Mouse (Mus musculus) cortical plate, adult 2 months (tissue): ENCODE results near the gene Thrap3. TPM values are rescaled to one million over a fixed set of nuclear protein-coding genes. Genes with fewer than 3 reads are reported as not detected.

Experiments
- H3K27ac ChIP-seq: fragments of 200-500 bp; 2 replicates; pipeline ENCODE4 v1.5.1; 2012; ENCODE audit warnings: low read length, control low read depth, inconsistent platforms; ENCODE audit not compliant: insufficient read depth
- H3K4me1 ChIP-seq: fragments of 200-500 bp; 2 replicates; pipeline ENCODE4 v1.6.1; 2011; ENCODE audit warnings: low read length; ENCODE audit not compliant: control insufficient read depth, insufficient read depth
- H3K4me3 ChIP-seq: fragments of 200-500 bp; 2 replicates; pipeline ENCODE4 v1.5.1; 2011; ENCODE audit warnings: mild to moderate bottlenecking, low read length, control low read depth; ENCODE audit not compliant: insufficient read depth
- CTCF ChIP-seq: fragments of 200-500 bp; IDR thresholded peaks from 2 replicates; pipeline ENCODE4 v1.5.1; 2011; ENCODE audit warnings: mild to moderate bottlenecking, control low read depth, low read length; ENCODE audit not compliant: insufficient read depth; ENCODE audit errors: extremely low read depth
- POLR2A ChIP-seq: fragments of 200-500 bp; IDR thresholded peaks from 2 replicates; pipeline ENCODE4 v1.6.1; 2011; ENCODE audit warnings: mild to moderate bottlenecking, low read length, control low read depth; ENCODE audit not compliant: insufficient read depth; ENCODE audit errors: extremely low read depth
- polyA plus RNA-seq: library from polyadenylated mRNA; depleted of rRNA; stranded (reverse); fragments of >200 nt; gene quantifications from 2 replicates; pipeline ENCODE4 v1.2.3, GENCODE M21; 2012

Gene Thrap3
- polyA plus RNA-seq, 1 experiment, result 86.1 TPM

DNA sequence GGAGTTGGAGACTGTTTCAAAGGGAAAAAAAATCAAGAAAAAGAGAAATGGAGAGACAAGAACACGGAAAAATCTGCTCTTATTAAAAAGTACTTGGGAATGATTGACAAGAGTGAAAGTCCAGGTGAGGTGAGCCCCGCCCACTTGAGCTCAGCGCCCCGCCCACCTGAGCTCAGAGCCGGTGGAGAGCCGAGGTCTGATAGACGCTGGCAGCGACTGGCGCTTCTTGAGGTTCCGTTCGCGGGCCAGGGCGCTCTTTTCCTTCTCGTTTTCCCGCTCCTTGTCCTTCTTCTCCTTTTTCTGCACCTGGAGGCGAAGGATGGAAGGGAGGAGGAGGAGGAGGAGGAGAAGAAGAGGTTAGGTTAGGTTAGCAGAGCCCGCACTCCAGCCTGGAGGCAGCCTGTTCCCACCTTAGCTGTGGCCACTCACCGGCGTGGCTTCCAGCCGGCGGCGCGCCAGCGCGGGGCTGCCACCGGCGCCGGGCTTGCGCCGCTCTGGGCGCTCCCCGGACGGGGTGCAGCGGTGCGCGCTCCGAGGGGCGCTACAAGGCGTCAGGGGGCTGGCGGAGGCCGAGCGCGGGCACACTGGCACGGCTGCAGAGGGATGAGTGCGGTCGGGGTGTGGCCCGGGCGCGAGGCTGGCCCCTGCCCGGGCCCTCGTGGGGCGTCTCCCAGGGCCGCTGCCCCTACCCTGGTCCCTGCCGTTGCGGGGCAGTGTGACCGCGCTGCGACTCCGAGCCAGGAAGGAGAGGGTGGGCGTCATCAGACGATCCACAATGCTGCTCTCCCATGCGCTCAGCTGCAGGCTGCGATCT lies 34.1 kb upstream of the Thrap3 start:
- TF ChIP-seq CTCF, result no peak
- Histone ChIP-seq H3K27ac (peak overlapping the region; percentile 39), H3K4me1 (peaks cover 23% of the 10 kb centered on the region), H3K4me3 (no peak overlapping the region)

DNA sequence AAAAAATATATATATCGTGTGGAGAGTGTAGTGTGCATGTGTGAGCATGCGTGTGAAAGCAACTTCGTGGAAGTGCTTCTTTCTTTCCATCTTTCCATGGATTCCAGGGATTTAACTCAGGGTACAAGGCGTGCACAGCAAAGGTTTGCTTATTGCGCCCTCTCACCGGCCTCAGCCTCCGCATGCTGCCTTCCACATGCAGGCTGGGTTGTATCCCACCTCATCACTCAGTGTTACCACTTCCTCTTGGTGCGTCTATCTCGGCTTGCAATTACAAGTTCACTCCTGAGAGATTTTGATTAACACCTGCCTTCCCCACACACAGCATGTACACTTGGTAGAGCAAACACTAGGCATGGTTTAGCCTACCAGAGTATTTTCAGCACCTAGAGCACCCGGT lies 32.6 kb upstream of the Thrap3 start:
- no peak for TF ChIP-seq POLR2A
- no peak for TF ChIP-seq CTCF
- H3K4me3 ChIP-seq, result no peak overlapping the region
- H3K4me1 ChIP-seq, result peaks cover 21% of the 10 kb centered on the region
- H3K27ac ChIP-seq, result peak overlapping the region; percentile 15; the same call in 1 of the 2 replicates

DNA sequence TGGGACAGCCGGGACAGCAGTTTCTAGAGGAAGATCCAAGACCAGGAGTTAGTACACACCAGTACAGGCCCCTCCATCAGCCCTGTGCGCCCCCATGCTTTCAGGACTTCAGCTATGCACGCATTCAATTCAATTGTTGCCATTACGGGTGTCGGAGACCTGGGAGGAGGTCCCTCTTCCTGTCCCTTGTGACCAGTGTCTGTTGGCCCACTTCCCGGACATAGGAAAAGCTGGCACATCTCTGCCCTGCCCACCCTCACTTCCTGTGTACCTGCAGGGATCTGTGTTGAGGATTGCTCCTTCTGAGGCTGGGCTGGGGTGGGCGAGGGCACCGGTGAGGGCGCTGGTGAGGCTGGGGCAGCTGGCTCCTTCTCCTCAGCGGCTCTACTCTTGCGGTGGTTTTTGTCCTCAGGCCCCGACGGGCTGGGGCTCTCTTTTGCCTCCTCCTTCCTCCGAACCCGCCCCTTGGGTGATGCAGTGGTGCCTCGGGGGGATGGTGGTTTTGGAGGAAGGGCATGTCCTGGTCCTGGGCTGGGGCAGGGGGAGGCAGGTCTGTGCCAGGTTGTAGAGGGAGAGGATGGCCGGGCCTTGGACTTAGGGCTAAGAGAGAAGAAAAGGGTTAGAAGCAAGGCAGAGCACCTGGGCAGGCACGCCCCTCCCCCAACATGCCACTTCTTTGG lies 32.1 kb upstream of the Thrap3 start:
- H3K4me1 ChIP-seq, result peaks cover 19% of the 10 kb centered on the region
- TF ChIP-seq CTCF (no peak), POLR2A (no peak)
- H3K4me3 ChIP-seq, result no peak overlapping the region
- peak overlapping the region; percentile 41; the same call in 1 of the 2 replicates for H3K27ac ChIP-seq

DNA sequence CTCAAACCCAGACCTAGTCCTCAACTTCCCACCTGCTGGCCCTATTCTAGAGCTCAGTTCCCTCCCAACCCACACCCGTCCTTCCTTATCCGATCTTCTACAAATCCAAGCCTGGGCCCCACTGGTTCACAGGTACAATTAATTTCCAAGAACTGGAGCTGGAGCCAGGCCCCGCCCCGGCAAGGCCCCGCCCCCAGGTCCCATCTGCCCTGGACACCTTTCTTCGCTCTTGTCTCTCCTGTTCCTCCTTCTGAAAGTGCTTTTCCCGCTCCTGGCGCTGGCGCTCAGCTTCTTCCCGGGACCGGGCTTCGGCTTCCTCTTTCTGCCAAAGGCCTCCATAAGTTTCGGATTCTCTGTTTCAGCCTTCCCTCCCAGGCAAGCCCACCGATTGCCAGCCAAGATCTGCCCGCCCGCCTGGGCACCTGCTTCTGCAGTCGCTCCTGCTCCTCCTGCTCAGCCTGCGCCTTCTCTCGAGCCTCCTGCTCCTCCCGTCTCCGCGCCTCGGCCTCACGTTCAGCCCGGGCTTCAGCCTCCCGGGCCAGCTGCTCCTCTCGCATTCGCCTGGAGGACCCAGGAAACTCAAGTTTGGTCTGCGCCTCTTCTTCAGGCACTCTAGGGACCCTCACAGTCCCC lies 31.2 kb upstream of the Thrap3 start:
- TF ChIP-seq CTCF, result no peak
- no peak for TF ChIP-seq POLR2A
- H3K4me3 ChIP-seq, result no peak overlapping the region
- H3K27ac ChIP-seq, result peak overlapping the region; percentile 41; the same call in 1 of the 2 replicates
- peaks cover 15% of the 10 kb centered on the region for H3K4me1 ChIP-seq

DNA sequence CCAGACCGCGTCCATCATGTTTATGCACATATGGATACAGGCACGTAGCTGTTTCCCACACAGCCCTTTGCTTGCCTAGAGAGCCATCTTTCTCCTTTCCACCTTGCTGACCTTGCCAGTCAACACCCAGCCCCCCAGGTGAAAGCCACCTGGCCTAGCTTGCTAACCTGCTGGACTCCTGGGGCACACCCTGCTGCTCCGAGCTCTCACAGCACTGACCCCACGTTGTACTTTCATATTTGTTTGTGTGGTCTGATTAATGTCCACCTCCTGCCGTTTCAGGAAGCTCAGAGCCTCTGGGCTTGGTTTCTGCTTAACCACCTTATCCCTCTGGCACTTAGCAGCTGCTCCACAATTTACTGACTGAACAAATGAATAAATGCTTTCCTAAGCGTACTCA lies 27.3 kb upstream of the Thrap3 start:
- Histone ChIP-seq H3K27ac (no peak overlapping the region), H3K4me1 (peaks cover 1% of the 10 kb centered on the region; the same call in 1 of the 2 replicates), H3K4me3 (no peak overlapping the region)
- TF ChIP-seq POLR2A, result no peak
- TF ChIP-seq CTCF, result no peak

DNA sequence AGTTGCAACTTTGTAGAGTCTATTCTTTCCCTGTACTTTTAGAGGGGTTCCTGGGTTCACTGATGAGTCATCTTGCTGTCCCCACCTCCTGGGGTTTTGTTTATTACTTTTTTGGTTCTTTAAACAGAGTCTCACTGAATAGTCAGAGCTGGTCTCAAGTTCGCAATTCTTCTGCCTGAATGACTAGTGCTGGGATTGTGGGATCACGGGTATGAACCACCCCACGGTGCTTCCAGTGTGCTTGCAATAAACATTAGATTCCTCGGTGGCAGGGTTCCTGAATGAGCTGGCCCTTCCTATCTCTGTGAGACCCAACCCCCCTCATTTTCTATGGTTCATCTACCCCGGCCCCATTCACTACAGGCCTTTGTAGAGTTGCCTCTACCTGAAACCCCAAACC lies 25.6 kb upstream of the Thrap3 start:
- no peak overlapping the region for H3K4me3 ChIP-seq
- TF ChIP-seq CTCF (no peak), POLR2A (no peak)
- no peak overlapping the region for H3K27ac ChIP-seq
- H3K4me1 ChIP-seq, result peaks cover 1% of the 10 kb centered on the region; the same call in 1 of the 2 replicates

DNA sequence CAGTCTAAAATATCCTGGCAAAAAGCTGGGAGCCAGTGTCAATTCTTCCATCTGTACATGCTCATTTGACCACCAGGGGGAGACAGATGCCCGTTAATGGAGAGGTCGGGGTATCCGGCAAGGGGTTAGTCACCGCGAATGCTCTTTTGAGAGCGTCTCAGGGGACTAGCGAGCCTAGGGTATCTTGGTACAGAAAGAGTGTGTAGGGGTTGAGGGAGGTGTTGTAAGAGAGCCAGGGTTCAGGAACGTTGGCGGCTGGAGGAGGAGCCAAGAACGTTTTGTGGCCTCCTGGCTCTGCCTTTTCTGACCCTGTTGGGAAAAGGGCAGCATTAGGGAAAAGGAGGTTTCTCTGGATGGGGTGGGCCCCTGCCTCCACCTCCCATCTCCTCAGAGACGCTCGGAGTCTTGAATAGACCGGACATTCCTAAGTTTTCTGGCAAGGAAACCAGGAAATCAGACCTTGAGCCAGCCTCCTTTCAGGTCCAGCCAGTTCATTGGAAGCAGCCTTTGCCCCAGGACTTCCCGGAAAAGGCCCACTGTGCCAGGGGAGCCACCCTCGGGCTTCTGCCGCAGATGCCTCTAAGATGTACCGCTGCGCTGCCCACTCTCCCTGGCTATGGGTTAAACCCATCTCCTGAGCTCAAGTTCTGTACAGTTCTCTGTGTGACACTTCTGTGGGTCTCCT lies 24.7 kb upstream of the Thrap3 start:
- H3K4me3 ChIP-seq, result peak overlapping the region; percentile 25
- peak; percentile 90 for TF ChIP-seq CTCF
- no peak for TF ChIP-seq POLR2A
- peak overlapping the region; percentile 62 for H3K27ac ChIP-seq
- H3K4me1 ChIP-seq, result peaks cover 1% of the 10 kb centered on the region; the same call in 1 of the 2 replicates

DNA sequence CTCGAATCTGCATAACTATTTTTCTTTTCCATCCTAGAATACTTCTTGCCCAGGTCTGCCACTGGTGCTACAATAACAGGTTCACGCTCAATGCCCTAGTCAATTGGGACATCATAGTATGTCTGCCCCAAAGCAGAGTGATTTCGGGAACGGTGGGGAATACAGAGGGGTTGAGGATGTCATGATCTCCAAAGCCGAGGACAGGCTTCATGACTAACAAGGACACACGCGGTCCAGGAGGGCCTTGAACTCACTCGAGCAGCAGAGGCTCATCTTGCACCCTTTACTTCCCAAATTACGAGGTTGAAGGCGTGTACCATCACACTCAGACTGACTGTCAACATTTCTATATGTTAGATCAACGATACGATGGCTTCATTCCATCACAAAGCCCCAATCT lies 24.1 kb upstream of the Thrap3 start:
- H3K4me3 ChIP-seq, result no peak overlapping the region; the same call in 1 of the 2 replicates
- H3K4me1 ChIP-seq, result peaks cover 1% of the 10 kb centered on the region; the same call in 1 of the 2 replicates
- no peak overlapping the region for H3K27ac ChIP-seq
- TF ChIP-seq POLR2A (no peak), CTCF (no peak)

DNA sequence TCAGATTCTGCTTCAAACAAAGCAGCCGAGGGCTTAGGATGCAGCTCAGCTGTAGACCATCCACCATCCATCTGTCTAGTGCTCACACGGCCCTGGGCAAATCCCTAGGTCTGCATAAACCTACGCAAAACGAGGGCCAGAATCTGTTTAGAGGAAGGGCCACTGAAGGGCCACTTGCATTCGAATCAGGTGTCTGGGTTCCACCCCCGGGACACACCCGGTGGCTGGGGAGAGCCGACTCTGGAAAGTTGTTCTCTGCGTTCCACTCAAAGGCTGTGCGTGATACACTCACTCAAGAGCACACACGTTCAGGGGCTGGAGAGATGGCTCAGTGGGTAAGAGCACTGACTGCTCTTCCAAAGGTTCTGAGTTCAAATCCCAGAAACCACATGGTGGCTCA lies 20.1 kb upstream of the Thrap3 start:
- TF ChIP-seq POLR2A (no peak), CTCF (no peak)
- H3K4me3 ChIP-seq, result no peak overlapping the region
- no peaks in the 10 kb centered on the region for H3K4me1 ChIP-seq
- no peak overlapping the region for H3K27ac ChIP-seq
